Mouse (Mus musculus) small intestine, adult 2 months (tissue): ENCODE measurements around the gene Ago3.

Experiments
- CTCF ChIP-seq: fragments of 200-500 bp; IDR thresholded peaks from 2 replicates; pipeline ENCODE4 v1.5.1; 2012; ENCODE audit warnings: low read depth, mild to moderate bottlenecking, control low read depth, inconsistent platforms, low read length, moderate library complexity, mixed read lengths; ENCODE audit not compliant: insufficient replicate concordance, insufficient read length; ENCODE audit errors: extremely low read depth
- POLR2A ChIP-seq: fragments of 200-500 bp; IDR thresholded peaks from 2 replicates; pipeline ENCODE4 v1.6.1; 2012; ENCODE audit warnings: low read depth, mild to moderate bottlenecking, control low read depth, inconsistent platforms, low read length, moderate library complexity

GRCm38 (mm10) chr4:126306827-126307226, 122.5 kb downstream of the Ago3 start:
- TF ChIP-seq CTCF (no peak), POLR2A (no peak)
